Mouse (Mus musculus): ENCODE data around the gene Lonp1. TPM values are rescaled to one million over a fixed set of nuclear protein-coding genes. Genes with fewer than 3 reads are reported as not detected.

The Lonp1 gene
- polyA plus RNA-seq, 1 experiment from 2014 or later: 59.0 TPM

DNA sequence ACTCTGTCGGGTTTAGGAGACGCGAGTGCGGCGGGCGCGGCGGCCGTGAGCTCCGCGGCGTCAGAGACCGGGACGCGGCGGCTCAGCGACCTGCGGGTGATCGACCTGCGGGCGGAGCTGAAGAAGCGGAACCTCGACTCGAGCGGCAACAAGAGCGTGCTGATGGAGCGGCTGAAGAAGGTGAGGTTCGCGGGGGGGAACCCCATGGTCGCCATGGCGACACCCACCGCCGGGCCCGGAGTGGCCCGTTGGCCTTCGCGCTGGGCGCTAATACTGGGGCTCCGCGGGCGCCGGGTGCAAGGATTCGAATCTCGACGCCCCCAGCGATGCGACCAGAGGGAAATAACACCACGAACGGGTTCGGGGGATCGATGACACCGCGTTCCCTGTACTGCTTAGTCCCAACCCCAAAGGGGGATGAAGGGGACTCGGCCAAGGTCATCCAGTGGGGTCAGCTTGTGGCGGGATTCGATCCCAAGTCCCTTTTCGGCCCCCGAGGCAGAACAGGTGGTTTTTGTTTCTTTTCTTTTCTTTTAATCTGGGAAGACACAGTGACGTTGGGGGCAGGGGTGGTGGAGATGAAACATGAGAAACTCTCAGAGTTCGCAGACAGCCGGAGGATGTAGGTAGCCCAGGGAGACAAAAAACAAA is 41.4 kb downstream of the Lonp1 start:
- under 1% methylated on average over 61 of the region's 61 CpGs for WGBS
- Histone ChIP-seq H3K9ac (ENCODE audit: low read length) (peak overlapping the region; percentile 95), H3K9me3 (ENCODE audit: control insufficient read depth, low read length) (no peaks in the 10 kb centered on the region), H3K4me2 (ENCODE audit: low read length) (peak overlapping the region; percentile 81), H3K4me1 (ENCODE audit: control insufficient read depth in 2 of 2, insufficient read depth in 2 of 2, low read length in 2 of 2) (peaks cover 11 to 39% of the 10 kb centered on the region in 2 experiments), H3K36me3 (ENCODE audit: control insufficient read depth, insufficient read depth, low read length) (peaks cover 69% of the 10 kb centered on the region), H3K4me3 (ENCODE audit: control insufficient read depth in 1 of 2, insufficient read depth in 1 of 2, low read depth in 1 of 2, low read length in 2 of 2) (peak overlapping the region; percentile 80 to 95), H3K27me3 (ENCODE audit: control insufficient read depth, insufficient read depth, low read length) (no peaks in the 10 kb centered on the region), H3K27ac (replicated peaks in 1 of 2; ENCODE audit: control insufficient read depth in 1 of 2, insufficient read depth in 1 of 2, low read depth in 2 of 2, low read length in 2 of 2) (peak overlapping the region; percentile 83 to 94)
- ATAC-seq (ENCODE audit: insufficient number of reproducible peaks, insufficient read depth, low FRiP score, low read depth): no peak

DNA sequence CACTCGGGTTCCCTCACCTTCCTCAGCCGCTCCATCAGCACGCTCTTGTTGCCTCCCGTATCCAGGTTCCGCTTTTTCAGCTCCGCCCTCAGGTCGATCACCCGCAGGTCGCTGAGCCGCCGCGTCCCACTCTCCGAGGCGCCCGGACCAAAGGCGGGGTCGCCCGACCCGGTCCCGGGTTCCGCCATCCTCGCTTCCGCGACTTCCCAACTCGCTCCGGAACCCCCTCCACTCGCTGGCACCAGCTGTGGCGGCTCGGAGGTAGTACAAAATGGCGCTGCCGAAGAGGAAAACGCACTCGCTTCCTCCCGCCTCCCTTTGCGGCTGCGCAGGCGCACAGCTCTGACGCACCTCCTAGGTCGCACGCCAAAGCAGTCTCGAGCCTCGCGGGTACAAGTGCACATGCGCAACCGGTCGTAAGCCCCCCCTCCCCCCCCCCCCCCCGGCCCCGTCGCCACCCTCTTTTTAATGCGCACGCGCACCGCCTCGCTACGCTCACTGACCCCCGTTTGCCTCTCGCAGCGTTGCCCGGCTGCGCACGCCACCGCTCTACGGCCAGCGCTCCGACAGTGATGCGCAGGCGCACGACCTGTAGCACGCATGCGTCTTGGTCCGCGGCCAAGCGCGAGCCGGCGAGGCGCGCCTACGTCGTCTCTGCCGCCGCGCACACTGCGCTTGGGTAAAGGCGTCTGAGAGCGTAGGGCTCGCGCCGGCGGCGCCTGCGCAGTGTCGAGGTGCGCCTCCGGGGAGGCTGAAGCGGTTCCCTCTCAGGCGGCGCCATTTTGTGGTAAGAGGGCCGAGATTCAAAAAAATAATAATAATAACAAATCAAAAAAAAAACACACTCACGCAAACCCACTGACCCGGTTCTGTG is 42.2 kb downstream of the Lonp1 start, which contains the start of the genes Safb2 and Safb:
Gene Safb2, minus strand, starts transcription at position 329 of the 874 bp plus-strand sequence.
Gene Safb, plus strand, starts transcription at position 569 of the 874 bp plus-strand sequence.
- Histone ChIP-seq H3K4me1 (ENCODE audit: control insufficient read depth in 2 of 2, insufficient read depth in 2 of 2, low read length in 2 of 2) (peaks cover 11 to 39% of the 10 kb centered on the region in 2 experiments), H3K4me2 (ENCODE audit: low read length) (peak within 1 kb of the TSS; percentile 84), H3K4me3 (ENCODE audit: control insufficient read depth in 1 of 2, insufficient read depth in 1 of 2, low read depth in 1 of 2, low read length in 2 of 2) (peak within 1 kb of the TSS; percentile 80 to 95), H3K36me3 (ENCODE audit: control insufficient read depth, insufficient read depth, low read length) (peaks cover 69% of the 10 kb centered on the region), H3K27me3 (ENCODE audit: control insufficient read depth, insufficient read depth, low read length) (no peaks in the 10 kb centered on the region), H3K27ac (replicated peaks in 1 of 2; ENCODE audit: control insufficient read depth in 1 of 2, insufficient read depth in 1 of 2, low read depth in 2 of 2, low read length in 2 of 2) (peak within 1 kb of the TSS; percentile 83 to 96), H3K9me3 (ENCODE audit: control insufficient read depth, low read length) (no peaks in the 10 kb centered on the region), H3K9ac (ENCODE audit: low read length) (peak within 1 kb of the TSS; percentile 95)
- WGBS: under 1% methylated on average over 98 of the region's 101 CpGs
- ATAC-seq (ENCODE audit: insufficient number of reproducible peaks, insufficient read depth, low FRiP score, low read depth): peak; percentile 93

DNA sequence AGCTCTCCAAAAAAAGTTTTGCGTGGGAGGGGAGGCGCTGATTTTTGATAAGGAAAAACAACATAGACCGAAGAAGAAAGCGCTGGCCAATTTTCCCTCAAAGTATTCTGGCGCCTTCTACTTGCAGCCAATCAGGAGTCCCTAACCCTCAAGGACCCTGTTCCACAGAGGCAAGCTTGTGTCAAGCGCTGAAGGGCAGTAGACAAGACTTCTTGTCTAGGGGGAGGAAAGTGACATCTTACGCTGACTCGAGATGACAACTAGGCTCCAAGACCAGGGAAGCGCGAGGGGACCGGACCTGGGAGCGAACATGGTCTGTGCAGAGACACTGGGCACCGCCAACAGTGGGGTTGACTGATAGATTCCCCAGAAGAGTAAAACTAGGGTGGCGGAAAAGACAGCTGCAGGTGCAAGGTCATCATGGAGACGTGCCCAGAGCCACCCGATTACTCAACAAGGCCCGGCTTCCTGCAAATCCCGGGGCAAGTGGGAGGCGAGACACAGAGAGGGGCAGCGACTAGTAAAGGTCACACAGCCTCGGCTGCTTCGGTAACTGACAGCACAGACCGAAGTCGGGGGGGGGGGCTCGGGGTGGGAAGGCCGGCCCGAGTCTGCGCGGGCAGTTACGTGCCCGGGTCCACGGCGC is 43.0 kb downstream of the Lonp1 start:
- Histone ChIP-seq H3K27ac (replicated peaks in 1 of 2; ENCODE audit: control insufficient read depth in 1 of 2, insufficient read depth in 1 of 2, low read depth in 2 of 2, low read length in 2 of 2) (peak overlapping the region; percentile 76 to 96), H3K4me2 (ENCODE audit: low read length) (peak overlapping the region; percentile 84), H3K4me1 (ENCODE audit: control insufficient read depth in 2 of 2, insufficient read depth in 2 of 2, low read length in 2 of 2) (peaks cover 11 to 39% of the 10 kb centered on the region in 2 experiments), H3K4me3 (ENCODE audit: control insufficient read depth in 1 of 2, insufficient read depth in 1 of 2, low read depth in 1 of 2, low read length in 2 of 2) (peak overlapping the region; percentile 64 to 95), H3K36me3 (ENCODE audit: control insufficient read depth, insufficient read depth, low read length) (peaks cover 69% of the 10 kb centered on the region), H3K27me3 (ENCODE audit: control insufficient read depth, insufficient read depth, low read length) (no peaks in the 10 kb centered on the region), H3K9ac (ENCODE audit: low read length) (peak overlapping the region; percentile 94), H3K9me3 (ENCODE audit: control insufficient read depth, low read length) (no peaks in the 10 kb centered on the region)
- WGBS: under 1% methylated on average over 32 of the region's 33 CpGs
- no peak for ATAC-seq (ENCODE audit: insufficient number of reproducible peaks, insufficient read depth, low FRiP score, low read depth)

GRCm38 (mm10) chr17:56583071-56583470 is 43.6 kb downstream of the Lonp1 start:
- Histone ChIP-seq H3K36me3 (ENCODE audit: control insufficient read depth, insufficient read depth, low read length) (peaks cover 69% of the 10 kb centered on the region), H3K4me1 (ENCODE audit: control insufficient read depth in 2 of 2, insufficient read depth in 2 of 2, low read length in 2 of 2) (peaks cover 11 to 39% of the 10 kb centered on the region in 2 experiments), H3K27ac (replicated peaks in 1 of 2; ENCODE audit: control insufficient read depth in 1 of 2, insufficient read depth in 1 of 2, low read depth in 2 of 2, low read length in 2 of 2) (peak overlapping the region in 1 of 2 experiments; percentile 96; a peak in 1 of 4 replicates)

DNA sequence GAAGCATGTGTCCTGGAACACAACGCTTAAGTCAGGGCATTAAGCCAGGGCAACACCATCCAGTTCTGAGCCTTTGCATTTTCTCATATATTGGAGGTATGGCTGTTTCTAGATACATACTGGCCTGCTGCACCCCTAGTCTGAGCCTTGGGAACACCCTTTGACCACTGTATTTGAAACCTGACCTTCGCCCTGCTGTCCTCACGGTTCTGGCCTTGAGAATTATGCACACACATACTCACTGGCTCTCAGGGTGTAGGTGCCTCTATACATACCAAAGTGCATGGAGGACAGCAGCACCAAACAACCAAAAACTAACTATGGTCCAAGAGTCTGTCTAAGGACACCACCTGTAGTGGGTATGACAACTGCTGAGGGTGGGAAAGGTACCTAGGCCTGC is 53.7 kb downstream of the Lonp1 start:
- WGBS: 94% methylated on average over 3 of the region's 3 CpGs

More at GRCm38 (mm10) chr17:56583071-56583470, 43.6 kb downstream of the Lonp1 start:
- H3K27me3 ChIP-seq (ENCODE audit: control insufficient read depth, insufficient read depth, low read length): no peaks in the 10 kb centered on the region
- peak overlapping the region; percentile 84 for H3K4me2 ChIP-seq (ENCODE audit: low read length)
- H3K4me3 ChIP-seq (ENCODE audit: control insufficient read depth in 1 of 2, insufficient read depth in 1 of 2, low read depth in 1 of 2, low read length in 2 of 2): peak overlapping the region; percentile 64 to 95
- ATAC-seq (ENCODE audit: insufficient number of reproducible peaks, insufficient read depth, low FRiP score, low read depth): no peak
- H3K9ac ChIP-seq (ENCODE audit: low read length): peak overlapping the region; percentile 94
- WGBS: 85% methylated on average over 1 of the region's 1 CpGs
- H3K9me3 ChIP-seq (ENCODE audit: control insufficient read depth, low read length): no peaks in the 10 kb centered on the region

GRCm38 (mm10) chr17:56572154-56572553 is 54.5 kb downstream of the Lonp1 start:
- no peak overlapping the region for H3K4me3 ChIP-seq (ENCODE audit: control insufficient read depth in 1 of 2, insufficient read depth in 1 of 2, low read depth in 1 of 2, low read length in 2 of 2)
- no peaks in the 10 kb centered on the region for H3K9me3 ChIP-seq (ENCODE audit: control insufficient read depth, low read length)
- no peak overlapping the region for H3K9ac ChIP-seq (ENCODE audit: low read length)
- 40% methylated on average over 1 of the region's 1 CpGs for WGBS
- peaks cover 95% of the 10 kb centered on the region for H3K36me3 ChIP-seq (ENCODE audit: control insufficient read depth, insufficient read depth, low read length)
- H3K4me2 ChIP-seq (ENCODE audit: low read length): no peak overlapping the region
- ATAC-seq (ENCODE audit: insufficient number of reproducible peaks, insufficient read depth, low FRiP score, low read depth): no peak
- H3K27ac ChIP-seq (replicated peaks in 1 of 2; ENCODE audit: control insufficient read depth in 1 of 2, insufficient read depth in 1 of 2, low read depth in 2 of 2, low read length in 2 of 2): no peak overlapping the region
- H3K27me3 ChIP-seq (ENCODE audit: control insufficient read depth, insufficient read depth, low read length): no peaks in the 10 kb centered on the region
- H3K4me1 ChIP-seq (ENCODE audit: control insufficient read depth in 2 of 2, insufficient read depth in 2 of 2, low read length in 2 of 2): no peaks in the 10 kb centered on the region

More for the DNA sequence above, 53.7 kb downstream of the Lonp1 start:
- no peak overlapping the region for H3K4me2 ChIP-seq (ENCODE audit: low read length)
- no peaks in the 10 kb centered on the region for H3K4me1 ChIP-seq (ENCODE audit: control insufficient read depth in 2 of 2, insufficient read depth in 2 of 2, low read length in 2 of 2)
- H3K27ac ChIP-seq (replicated peaks in 1 of 2; ENCODE audit: control insufficient read depth in 1 of 2, insufficient read depth in 1 of 2, low read depth in 2 of 2, low read length in 2 of 2): no peak overlapping the region
- no peak overlapping the region for H3K9ac ChIP-seq (ENCODE audit: low read length)
- no peak overlapping the region for H3K4me3 ChIP-seq (ENCODE audit: control insufficient read depth in 1 of 2, insufficient read depth in 1 of 2, low read depth in 1 of 2, low read length in 2 of 2)
- H3K36me3 ChIP-seq (ENCODE audit: control insufficient read depth, insufficient read depth, low read length): peaks cover 95% of the 10 kb centered on the region
- H3K27me3 ChIP-seq (ENCODE audit: control insufficient read depth, insufficient read depth, low read length): no peaks in the 10 kb centered on the region
- H3K9me3 ChIP-seq (ENCODE audit: control insufficient read depth, low read length): no peaks in the 10 kb centered on the region
- no peak for ATAC-seq (ENCODE audit: insufficient number of reproducible peaks, insufficient read depth, low FRiP score, low read depth)

- WGBS: 86% methylated on average over 4 of the region's 4 CpGs
- no peaks in the 10 kb centered on the region for H3K27me3 ChIP-seq (ENCODE audit: control insufficient read depth, insufficient read depth, low read length)
- ATAC-seq (ENCODE audit: insufficient number of reproducible peaks, insufficient read depth, low FRiP score, low read depth): no peak
- H3K9me3 ChIP-seq (ENCODE audit: control insufficient read depth, low read length): no peaks in the 10 kb centered on the region
- H3K36me3 ChIP-seq (ENCODE audit: control insufficient read depth, insufficient read depth, low read length): peaks cover 98% of the 10 kb centered on the region
- H3K4me3 ChIP-seq (ENCODE audit: control insufficient read depth in 1 of 2, insufficient read depth in 1 of 2, low read depth in 1 of 2, low read length in 2 of 2): no peak overlapping the region
- H3K9ac ChIP-seq (ENCODE audit: low read length): no peak overlapping the region
- H3K4me2 ChIP-seq (ENCODE audit: low read length): no peak overlapping the region
- no peak overlapping the region for H3K27ac ChIP-seq (replicated peaks in 1 of 2; ENCODE audit: control insufficient read depth in 1 of 2, insufficient read depth in 1 of 2, low read depth in 2 of 2, low read length in 2 of 2)
- H3K4me1 ChIP-seq (ENCODE audit: control insufficient read depth in 2 of 2, insufficient read depth in 2 of 2, low read length in 2 of 2): no peaks in the 10 kb centered on the region
These were observed 56.4 kb downstream of the Lonp1 start for GRCm38 (mm10) chr17:56570287-56570686.

All from heart, embryonic 14.5 days (tissue).